Mouse (Mus musculus): ENCODE data around the gene Gm7029.
"Not testable (repeated sequence)": the region's sequence is repeated elsewhere in the genome, so short reads cannot be mapped to it uniquely, and the experiment has no call there.

Gene Gm7029

DNA sequence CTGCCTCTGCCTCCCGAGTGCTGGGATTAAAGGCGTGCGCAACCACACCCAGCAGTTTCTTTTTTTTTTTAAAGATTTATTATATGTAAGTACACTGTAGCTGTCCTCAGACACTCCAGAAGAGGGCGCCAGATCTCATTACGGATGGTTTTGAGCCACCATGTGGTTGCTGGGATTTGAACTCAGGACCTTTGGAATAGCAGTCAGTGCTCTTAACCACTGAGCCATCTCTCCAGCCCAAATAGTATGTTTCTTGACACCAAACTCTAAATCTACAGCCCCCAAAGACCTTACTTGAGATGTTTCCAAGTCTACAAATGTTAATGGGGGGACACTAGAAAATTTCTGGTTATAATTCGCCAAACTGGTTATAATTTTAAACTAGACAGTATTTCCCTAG lies 18.3 kb downstream of the Gm7029 start:
- not testable (repeated sequence) for DNase-seq (ENCODE audit: low spot score in 2 of 2)

DNA sequence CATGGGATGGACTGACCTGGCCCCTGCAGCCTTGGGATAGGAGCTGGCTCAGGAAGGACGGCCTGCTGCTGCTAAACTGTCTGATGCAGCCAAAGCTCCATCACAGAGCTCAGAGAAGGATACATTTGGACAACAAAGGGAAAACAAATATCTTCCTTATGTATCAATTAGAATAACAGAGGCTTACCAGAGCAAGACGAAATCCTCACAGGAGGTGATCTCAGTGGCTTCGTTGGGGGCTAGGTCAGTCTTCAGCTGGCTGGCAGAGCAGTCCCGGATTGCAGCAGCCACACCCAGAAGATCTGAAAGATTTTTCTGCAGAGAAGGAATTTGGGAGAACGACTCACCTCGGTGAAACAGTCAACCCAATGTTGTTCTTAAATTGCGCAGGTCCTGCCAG lies 18.8 kb downstream of the Gm7029 start:
- DNase-seq (ENCODE audit: low spot score in 2 of 2): no peak

DNA sequence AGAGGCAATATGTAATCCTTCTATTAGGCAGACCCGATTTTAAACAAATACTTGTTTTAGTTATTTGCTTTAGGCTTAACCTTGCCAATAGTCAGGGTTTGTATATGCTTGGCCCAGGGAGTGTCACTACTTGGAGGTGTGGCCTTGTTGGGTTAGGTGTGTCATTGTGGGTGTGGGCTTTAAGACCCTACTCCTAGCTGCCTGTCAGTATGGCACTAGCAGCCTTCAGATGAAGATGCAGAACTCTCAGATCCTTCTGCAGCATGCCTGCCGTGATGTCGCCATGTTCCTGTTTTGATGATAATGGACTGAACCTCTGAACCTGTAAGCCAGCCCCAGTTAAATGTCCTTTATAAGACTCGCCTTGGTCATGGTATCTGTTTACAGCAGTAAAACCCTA lies 19.4 kb downstream of the Gm7029 start:
- DNase-seq (ENCODE audit: low spot score in 2 of 2): not testable (repeated sequence)

DNA sequence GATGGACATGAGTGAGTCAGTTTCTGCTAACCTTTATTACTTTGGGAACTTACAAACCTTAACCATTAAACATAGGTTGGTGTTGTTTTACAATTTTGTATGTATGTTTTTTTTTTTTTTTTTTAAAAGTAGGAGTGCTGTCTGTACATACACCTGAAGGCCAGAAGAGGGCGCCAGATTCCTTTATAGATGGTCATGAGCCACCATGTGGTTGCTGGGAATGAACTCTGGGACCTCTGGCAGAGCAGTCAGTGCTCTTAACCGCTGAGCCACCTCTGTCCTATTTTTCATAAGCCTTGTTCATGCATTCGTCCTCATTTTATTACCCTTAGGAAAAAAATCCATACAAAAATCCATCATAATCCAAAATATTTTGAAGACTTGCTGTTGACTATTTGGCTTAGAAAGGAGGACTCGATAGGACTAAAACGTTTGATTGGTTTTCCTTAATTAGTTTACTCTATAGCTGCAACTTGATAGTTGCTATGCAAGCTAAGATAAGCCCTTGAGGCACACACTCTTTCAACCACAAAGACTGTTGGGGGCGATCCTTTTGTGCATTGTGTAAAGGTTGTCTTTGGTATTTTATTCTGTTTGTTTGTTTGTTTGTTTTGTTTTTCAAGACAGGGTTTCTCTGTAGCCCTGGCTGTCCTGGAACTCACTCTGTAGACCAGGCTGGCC lies 23.6 kb downstream of the Gm7029 start:
- DNase-seq (ENCODE audit: low spot score in 2 of 2): peak in 1 of 2 experiments; percentile 76

DNA sequence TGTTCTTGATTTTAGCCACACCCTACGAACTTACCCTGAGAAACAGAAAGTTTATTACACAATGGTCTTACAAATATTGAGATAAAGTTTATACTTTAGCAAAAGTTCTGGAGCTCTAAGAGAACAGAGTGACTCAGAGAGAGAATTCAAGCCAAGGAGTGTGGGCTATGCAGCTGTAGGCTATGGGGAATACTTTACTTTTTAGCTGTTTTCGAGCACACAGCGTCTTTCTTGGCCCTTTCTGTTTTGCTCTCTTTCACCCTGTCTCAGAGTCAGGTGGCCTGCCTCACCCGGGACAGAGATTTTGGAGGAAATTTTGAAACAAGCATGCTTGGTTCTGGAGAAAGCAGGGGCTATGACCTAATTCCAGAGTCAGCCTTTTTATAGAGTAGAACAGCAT lies 24.6 kb downstream of the Gm7029 start:
- not testable (repeated sequence) for DNase-seq (ENCODE audit: low spot score in 2 of 2)

DNA sequence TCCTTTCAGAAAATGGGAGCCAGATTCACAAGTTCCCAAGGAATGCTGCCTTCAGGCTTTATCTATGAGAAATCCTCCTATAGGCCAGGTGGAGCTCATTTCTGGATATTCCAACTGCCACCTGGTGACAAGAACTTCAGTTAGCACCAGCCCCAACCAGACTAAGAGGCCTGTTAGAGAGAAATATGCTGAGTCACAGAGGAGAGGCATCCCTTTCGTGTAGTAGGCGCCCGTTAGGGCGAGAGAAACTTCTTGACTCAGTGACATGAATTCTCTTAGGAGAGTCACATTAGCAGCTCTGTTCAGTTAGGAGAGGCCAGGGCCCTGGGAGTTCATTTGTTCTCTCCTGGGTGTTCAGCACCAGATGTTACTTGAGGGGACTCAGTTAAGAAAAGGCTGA lies 26.0 kb downstream of the Gm7029 start:
- DNase-seq (ENCODE audit: low spot score in 2 of 2): no peak

DNA sequence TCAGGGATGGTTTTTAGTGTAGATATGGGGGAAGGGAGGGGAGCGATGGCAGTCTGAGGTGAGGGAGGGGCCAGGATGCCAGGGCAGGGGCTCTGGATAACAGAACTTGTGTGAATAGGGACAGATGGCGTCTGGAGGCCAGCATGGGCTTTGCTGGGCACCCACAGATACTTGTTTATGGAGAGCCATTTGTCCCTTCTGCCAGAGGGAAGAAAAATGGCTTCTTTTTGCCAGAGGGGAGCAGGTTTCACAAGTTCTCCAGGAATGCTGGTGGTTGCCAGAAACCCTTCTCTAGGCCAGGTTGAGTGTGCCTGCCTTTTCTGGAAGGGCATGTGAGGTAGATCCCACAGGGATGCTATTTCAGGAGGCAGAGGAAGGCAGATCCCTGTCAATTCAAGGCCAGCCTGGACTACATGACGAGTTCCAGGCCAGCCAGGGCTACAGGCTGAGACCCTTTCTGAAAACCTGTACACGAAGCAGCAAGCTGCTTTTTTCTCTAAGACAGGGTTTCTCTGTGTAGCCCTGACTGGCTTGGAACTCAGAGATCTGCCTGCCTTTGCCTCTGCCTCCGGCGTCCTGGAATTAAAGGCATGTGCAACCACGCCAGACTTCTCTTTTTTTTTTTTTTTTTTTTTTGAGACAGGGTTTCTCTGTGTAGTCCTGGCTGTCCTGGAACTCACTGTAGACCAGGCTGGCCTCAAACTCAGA lies 26.8 kb downstream of the Gm7029 start:
- no peak for DNase-seq (ENCODE audit: low spot score in 2 of 2)

DNA sequence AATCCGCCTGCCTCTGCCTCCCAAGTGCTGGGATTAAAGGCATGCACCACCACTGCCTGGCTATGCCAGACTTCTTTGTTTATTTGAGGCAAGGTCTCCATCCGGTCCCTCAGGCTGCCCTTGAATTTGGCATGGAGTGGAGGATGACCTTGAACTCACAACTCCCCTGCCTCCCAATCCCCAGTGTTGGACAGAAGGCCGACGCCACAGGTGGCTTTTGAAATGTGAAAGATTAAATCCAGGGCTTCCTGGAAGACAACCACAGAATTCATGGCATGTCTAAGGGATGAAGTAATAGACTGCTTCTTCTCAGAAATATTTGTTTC lies 27.3 kb downstream of the Gm7029 start:
- no peak for DNase-seq (ENCODE audit: low spot score in 2 of 2)

DNA sequence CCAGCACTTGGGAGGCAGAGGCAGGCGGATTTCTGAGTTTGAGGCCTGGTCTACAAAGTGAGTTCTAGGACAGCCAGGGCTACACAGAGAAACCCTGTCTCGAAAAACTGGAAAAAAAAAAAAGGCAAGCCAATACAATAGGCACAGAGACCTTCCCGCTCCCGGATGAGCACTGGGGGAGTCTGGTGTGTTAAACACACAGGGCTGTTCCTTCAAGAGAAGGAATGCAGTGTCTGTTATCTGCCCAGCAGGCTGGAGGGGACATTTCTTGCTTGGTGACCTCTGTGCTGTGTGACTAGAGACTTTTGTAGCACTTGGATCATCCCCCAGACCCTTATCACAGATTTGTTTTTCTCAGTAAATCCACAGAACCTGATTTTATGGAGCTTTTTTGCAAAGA lies 28.0 kb downstream of the Gm7029 start:
- DNase-seq (ENCODE audit: low spot score in 2 of 2): no peak

DNA sequence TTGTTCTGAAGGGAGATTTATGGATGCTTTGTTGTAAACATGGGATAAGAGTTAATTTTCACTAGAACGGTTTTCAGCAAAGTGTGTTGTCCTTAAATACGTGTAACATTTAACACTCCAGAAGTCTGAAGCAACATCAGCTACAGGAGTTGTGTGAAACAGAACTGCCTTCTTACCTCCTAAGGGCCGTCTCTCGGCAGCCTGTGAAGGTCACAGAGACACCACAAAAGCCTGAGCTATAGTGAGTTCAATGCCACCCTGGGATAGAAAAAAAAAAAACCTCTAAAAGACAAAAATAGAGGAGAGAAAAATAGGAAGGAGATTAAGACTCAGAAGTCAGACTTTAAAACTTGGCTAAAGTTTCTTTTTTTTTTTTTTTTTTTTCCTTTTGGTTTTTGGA lies 28.4 kb downstream of the Gm7029 start:
- DNase-seq (ENCODE audit: low spot score in 2 of 2): no peak

DNA sequence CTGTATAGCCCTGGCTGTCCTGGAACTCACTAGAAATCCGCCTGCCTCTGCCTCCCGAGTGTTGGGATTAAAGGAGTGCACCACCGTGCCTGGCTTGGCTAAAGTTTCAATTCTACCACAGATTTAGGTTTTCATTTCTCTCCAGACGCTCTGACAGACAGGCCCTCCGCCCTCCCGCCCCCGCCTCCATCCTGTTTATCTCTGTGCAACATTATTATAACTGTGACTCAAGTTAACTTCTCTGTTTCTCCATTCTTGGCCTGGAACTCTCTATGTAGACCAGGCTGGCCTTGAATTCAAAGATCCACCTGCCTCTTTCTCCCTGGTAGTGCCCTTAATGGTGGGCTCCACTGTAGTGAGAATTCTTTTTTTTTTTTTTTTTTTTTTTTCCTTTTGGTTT lies 28.9 kb downstream of the Gm7029 start:
- DNase-seq (ENCODE audit: low spot score in 2 of 2): no peak

DNA sequence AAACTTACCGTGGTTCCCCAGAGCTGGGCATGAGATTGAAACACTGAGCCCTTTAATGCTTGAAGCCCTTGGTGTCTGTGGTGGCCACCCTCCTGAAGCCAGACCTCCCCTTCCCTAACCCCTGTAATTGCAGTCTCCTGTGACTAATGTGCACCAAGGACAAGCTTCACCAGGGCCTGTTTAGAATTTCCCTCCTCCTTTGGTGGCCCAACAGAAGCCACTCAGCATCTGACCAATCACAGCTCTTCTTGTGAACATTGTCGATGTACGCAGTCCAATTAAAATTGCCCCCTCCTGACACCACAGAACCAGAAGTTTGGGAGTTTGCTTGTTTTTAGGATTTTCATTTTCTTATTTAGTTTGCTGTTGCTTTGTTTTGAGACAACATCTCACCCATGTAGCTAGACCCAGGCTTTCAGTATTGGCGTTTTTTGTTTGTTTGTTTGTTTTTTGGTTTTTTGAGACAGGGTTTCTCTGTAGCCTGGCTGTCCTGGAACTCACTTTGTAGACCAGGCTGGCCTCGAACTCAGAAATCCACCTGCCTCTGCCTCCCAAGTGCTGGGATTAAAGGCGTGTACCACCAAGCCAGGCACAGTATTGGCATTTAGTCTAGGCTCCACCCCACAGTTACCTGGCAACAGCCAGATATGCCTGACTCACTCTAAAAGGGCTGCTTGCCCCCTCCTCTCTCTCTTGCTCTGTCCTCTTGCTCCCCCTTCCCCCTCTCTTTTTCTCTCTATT lies 30.4 kb downstream of the Gm7029 start:
- DNase-seq (ENCODE audit: low spot score in 2 of 2): not testable (repeated sequence)

DNA sequence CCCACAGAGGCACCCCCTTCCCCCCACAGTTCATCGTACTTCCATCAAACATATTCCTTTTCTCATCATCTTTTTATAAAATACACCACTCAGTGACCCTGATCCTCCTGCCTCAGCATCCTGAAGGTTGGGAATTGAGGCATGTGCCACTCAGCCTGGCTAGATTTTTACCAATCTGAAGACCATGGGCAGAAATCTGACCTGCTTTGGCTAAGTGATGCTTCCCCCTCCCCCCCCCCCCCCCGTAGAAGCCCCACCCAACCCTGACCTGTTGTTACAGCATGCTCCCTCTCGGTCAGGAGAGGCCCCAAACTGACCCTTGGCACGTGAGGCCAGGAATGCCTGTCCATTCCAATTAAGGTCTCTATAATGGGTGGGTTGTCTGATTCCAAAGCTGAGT lies 31.2 kb downstream of the Gm7029 start, which contains the start of gene Platr17:
Platr17 (plus strand) TSS at position 301 of the 400 bp plus-strand sequence.
- DNase-seq (ENCODE audit: low spot score in 2 of 2): not testable (repeated sequence)

DNA sequence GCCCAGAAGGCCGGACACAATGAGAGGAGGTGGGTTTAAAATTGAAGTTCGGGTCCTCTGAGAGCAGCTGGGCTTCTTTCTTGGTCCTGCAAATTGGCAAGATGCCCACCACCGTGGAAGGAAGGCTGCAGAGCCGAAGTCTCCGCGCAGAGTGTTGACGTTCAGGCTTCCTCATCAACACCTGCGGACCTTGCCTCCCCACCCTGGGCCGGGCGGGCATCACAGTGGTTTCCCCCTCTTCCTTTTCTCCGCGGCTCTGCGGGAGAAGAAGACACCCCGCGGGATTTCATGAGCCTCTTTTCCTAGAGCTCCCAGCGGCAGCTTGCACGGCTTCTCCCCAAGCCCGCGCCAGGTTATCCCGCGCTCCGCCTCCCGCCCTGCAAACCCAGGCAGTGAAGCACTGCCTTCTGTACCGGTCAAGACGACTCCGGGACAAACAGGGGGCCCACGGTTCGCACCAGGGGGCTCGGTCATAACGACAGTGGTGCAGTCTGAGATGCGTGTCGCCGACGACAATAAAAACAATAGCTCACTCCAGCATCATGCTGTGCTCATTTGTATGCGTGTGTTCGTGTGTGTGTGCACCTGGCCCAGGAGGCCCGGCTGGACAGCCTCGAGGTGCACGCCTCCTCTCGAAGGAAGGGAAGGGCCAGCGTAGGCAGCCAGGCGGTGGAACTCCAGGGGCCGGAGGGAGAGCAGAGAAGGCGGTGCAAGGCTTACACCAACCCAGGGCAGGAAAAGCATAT lies 34.9 kb downstream of the Gm7029 start:
- peak; percentile 56 to 83 for DNase-seq (ENCODE audit: low spot score in 2 of 2)

DNA sequence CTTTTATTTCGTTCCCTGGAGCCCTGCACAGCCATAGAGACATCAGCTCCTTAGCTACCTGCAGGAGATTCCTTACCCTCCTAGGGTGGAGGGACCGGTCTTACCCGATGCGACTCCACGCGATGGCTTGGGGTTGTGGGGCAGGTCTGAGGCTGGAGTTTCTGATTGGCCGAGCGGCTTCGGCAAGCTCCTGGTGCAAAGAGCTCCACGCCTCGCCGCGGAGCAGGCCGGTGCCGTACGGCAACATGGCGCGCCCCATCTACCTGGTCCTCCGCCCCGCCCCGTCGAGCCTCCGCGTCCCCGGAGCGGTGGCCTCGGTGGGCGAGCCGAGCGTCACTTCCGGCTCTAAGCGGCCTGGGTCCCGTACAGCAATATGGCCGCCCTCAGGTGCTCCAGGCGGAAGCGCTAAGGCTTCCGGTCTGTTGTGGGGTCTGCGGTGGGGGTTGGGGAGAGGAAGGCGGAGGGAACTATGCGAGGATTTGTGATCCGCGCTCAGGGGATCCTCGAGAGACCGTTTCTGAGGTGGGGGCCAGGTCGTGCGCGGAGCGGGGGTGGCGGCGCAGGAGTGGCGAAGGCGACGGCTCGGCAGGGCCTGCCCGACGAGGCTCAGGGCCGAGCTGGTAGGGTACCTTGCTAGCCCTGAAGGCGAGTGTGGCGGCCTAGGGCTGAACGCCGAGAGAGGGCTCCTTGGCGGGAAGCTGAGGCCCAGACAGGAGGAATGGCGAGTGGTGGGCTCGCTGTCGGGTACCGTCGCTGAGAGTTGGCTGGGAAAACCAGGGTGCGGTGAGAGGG lies 35.6 kb downstream of the Gm7029 start, which contains the start of gene Daxx:
Daxx (plus strand) TSS at position 338 of the 792 bp plus-strand sequence.
- DNase-seq (ENCODE audit: low spot score in 2 of 2): peak; percentile 99

DNA sequence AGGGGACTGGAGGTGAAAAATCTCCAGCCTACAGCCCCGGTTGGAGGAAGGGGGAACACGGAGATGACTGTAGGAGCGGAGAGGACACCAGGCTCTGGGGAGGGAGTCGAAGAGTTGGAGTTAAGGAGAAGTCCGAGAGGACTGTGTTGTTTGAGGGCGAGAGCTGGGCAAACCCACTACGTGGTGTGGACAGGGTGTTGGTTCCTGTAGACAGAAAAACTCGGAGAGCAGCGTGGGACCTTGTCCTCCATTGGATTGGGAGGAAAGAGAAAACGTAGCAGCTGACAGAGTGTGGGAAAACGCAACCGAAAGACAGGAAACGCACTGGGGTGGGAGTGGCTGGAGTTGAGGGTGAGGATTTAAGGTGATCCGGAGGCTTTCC lies 36.2 kb downstream of the Gm7029 start:
- DNase-seq (ENCODE audit: low spot score in 2 of 2): no peak

DNA sequence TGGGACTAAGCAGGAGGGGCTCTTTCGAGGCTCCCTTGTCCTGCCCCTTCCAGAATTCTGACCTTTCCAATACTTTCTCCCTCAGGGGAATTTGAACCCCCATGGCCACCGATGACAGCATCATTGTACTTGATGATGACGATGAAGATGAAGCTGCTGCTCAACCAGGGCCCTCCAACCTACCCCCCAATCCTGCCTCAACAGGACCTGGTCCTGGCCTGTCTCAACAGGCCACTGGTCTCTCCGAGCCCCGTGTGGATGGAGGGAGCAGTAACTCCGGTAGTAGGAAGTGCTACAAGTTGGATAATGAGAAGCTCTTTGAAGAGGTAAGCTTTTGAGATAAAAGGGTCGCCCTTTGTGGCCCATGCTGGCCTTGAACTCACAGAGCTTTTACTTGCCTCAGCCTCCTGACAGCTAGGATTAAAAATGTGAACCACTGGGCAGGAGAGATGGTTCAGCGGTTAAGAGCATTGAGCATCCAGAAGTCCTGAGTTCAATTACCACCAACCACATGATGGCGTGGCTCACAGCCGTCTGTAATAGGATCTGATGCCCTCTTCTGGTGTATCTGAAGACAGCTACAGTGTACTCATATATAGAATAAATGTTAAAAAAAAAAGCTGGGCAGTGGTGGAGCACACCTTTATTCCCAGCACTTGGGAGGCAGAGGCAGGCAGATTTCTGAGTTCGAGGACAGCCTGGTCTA lies 36.9 kb downstream of the Gm7029 start:
- no peak for DNase-seq (ENCODE audit: low spot score in 2 of 2)

DNA sequence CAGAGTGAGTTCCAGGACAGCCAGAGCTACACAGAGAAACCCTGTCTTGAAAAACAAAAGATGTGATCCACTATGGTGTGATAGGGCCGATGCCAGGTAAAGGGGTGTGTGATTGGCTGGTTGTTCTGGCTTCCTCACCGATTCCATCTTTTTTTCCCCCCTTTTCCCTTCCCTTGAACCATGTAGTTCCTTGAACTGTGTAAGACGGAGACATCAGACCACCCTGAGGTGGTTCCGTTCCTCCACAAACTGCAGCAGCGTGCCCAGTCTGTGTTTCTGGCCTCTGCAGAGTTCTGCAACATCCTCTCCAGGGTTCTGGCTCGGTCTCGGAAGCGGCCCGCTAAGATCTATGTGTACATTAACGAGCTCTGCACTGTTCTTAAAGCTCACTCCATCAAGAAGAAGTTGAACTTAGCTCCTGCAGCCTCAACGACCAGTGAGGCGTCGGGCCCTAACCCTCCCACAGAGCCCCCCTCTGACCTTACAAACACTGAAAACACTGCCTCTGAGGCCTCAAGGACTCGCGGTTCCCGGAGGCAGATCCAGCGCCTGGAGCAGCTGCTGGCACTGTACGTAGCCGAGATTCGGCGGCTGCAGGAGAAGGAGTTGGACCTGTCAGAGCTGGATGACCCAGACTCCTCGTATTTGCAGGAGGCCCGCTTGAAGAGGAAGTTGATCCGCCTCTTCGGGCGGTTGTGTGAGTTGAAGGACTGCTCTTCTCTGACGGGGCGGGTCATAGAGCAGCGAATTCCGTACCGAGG lies 37.6 kb downstream of the Gm7029 start:
- DNase-seq (ENCODE audit: low spot score in 2 of 2): no peak

DNA sequence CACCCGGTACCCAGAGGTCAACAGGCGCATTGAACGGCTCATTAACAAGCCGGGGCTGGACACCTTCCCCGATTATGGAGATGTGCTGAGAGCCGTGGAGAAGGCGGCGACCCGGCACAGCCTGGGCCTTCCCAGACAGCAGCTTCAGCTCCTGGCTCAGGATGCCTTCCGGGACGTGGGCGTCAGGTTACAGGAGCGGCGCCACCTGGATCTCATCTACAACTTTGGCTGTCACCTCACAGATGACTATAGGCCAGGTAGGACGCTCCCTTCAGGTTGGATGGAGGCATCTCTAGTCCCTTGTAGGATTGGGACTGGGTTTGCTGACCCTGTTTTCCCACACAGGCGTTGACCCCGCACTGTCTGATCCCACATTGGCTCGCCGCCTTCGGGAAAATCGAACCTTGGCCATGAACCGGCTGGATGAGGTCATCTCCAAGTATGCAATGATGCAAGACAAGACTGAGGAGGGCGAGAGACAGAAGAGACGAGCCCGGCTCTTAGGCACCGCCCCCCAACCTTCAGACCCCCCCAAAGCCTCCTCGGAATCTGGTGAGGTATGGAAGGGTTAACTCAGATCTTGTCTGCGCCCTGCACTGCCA lies 38.3 kb downstream of the Gm7029 start:
- DNase-seq (ENCODE audit: low spot score in 2 of 2): no peak
